Mouse (Mus musculus) intestine, embryonic 16.5 days (tissue): Measurements from ENCODE around the gene Etv1. TPM values are rescaled to one million over a fixed set of nuclear protein-coding genes. Genes with fewer than 3 reads are reported as not detected.
A peak's percentile ranks its signal among the peaks of the same experiment; 100 is the strongest.

ENCODE experiments used
- ATAC-seq: fragments of 200-750 bp; cut with Nextera tagmentation; 2 replicates; pipeline ENCODE4 v1.8.0; 2017; ENCODE audit warnings: moderate TSS enrichment, moderate library complexity
- H3K27ac ChIP-seq: fragments of 300-500 bp; sonication (generic); 2 replicates; pipeline ENCODE4 v1.5.1; 2014; ENCODE audit warnings: mild to moderate bottlenecking, low read length
- H3K27me3 ChIP-seq: fragments of 300-500 bp; sonication (generic); replicated peaks from 2 replicates; pipeline ENCODE4 v1.6.1; 2014; ENCODE audit warnings: low read length, control low read depth, mixed read lengths; ENCODE audit not compliant: control insufficient read depth, insufficient read depth
- H3K36me3 ChIP-seq: fragments of 300-500 bp; sonication (generic); 2 replicates; pipeline ENCODE4 v1.6.1; 2014; ENCODE audit warnings: low read length, control low read depth; ENCODE audit not compliant: control insufficient read depth, insufficient read depth
- H3K4me1 ChIP-seq: fragments of 300-500 bp; sonication (generic); 2 replicates; pipeline ENCODE4 v1.6.1; 2014; ENCODE audit warnings: low read length, control low read depth, mixed read lengths; ENCODE audit not compliant: control insufficient read depth, insufficient read depth
- H3K4me2 ChIP-seq: fragments of 300-500 bp; sonication (generic); 2 replicates; pipeline ENCODE4 v1.6.1; 2014; ENCODE audit warnings: low read depth, low read length, control low read depth
- H3K4me3 ChIP-seq: fragments of 300-500 bp; sonication (generic); 2 replicates; pipeline ENCODE4 v1.5.1; 2014; ENCODE audit warnings: mild to moderate bottlenecking, low read length
- H3K9ac ChIP-seq: fragments of 300-500 bp; sonication (generic); 2 replicates; pipeline ENCODE4 v1.6.1; 2014; ENCODE audit warnings: low read depth, low read length
- H3K9me3 ChIP-seq: fragments of 300-500 bp; sonication (generic); 2 replicates; pipeline ENCODE4 v1.6.1; 2016; ENCODE audit warnings: low read length, control low read depth; ENCODE audit not compliant: control insufficient read depth
- WGBS: fragments of 180-500 bp; shearing (Covaris S2); extraction: QIAGEN DNeasy Blood & Tissue Kit; methylation state at CpG from one replicate; pipeline ENCODE4 v1.1.7; 2014; 5-methylcytosine and 5-hydroxymethylcytosine counted together
- polyA plus RNA-seq: library from polyadenylated mRNA; unstranded; fragments of >200 nt; fragmentation: Nextera tagmentation; extraction: Ambion mirVana; gene quantifications from 2 replicates; pipeline ENCODE4 v1.2.1, GENCODE M21; 2015

Etv1 gene
- polyA plus RNA-seq, 1 experiment from 2014 or later: 31.6 TPM

DNA sequence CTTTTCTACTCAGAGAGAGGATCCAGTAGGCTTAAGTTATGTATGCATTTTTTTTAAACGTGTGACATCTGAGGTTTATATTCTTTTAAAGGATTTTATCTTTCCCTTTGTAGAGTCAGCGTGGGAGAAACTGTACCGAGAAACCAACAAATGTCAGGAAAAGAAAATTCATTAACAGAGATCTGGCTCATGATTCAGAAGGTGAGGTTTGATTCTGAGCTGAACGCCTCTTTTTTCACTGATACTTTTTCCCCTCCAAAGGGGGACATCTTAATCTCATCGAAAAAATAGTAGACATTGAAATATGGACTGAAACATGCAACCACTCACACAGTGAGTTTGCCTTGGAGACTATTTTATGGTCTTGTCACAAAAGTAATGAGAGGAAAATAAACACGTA is 2.5 kb downstream of the Etv1 start:
- Histone ChIP-seq H3K36me3 (no peaks in the 10 kb centered on the region), H3K27me3 (no peaks in the 10 kb centered on the region), H3K4me3 (peak overlapping the region; percentile 59), H3K27ac (no peak overlapping the region), H3K9me3 (no peaks in the 10 kb centered on the region), H3K9ac (no peak overlapping the region), H3K4me1 (no peaks in the 10 kb centered on the region), H3K4me2 (peak overlapping the region; percentile 97)
- WGBS: 26% methylated on average over 6 of the region's 6 CpGs
- no peak for ATAC-seq

DNA sequence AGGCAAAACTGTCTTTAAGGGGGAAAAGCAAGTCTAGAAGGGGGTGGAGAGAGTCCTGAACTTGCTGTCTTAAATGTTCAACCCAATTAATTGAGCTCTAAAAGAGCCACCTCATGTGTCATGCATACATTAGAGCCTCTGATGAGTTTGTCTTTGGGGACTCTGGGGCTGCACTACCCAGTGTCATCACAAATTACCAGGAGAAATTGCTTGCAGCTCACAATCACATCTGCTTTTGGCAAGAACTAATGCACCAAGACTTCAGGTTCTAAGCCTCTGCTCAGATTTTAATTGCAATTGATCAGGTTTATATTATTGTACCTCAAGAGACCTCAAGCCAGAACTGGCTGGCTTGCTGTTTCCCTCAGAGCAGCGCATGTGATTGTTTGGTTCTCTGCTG is 4.1 kb downstream of the Etv1 start:
- no peak overlapping the region for H3K27ac ChIP-seq
- peak overlapping the region; percentile 24; the same call in 1 of the 2 replicates for H3K9ac ChIP-seq
- no peak overlapping the region for H3K4me3 ChIP-seq
- H3K9me3 ChIP-seq: no peaks in the 10 kb centered on the region
- peak overlapping the region; percentile 28; the same call in 1 of the 2 replicates for H3K4me2 ChIP-seq
- ATAC-seq: no peak
- H3K27me3 ChIP-seq: no peaks in the 10 kb centered on the region
- H3K36me3 ChIP-seq: no peaks in the 10 kb centered on the region
- WGBS: 57% methylated on average over 1 of the region's 1 CpGs
- no peaks in the 10 kb centered on the region for H3K4me1 ChIP-seq

DNA sequence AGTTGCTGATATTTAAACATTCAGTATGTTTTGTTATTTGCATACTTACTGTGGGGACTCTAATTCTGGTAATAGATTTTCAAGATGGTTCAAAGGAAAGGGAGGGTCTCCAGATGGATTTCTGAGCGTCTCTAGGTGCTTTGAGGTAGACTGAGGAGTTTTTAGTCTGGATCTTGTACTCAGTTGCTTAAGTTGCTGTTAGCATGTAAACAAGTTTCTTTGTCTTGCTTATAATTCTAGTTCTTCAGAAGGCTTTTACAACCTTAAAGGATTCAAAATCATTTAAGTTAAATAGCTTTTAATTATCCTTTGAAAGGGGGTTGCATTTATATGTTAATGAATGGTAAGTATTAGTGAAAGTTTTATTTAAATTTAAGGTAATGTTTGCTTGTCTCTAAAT is 5.0 kb downstream of the Etv1 start:
- Histone ChIP-seq H3K36me3 (no peaks in the 10 kb centered on the region), H3K9me3 (no peaks in the 10 kb centered on the region), H3K4me1 (0 out of 2 replicates have a peak, but pooled peaks cover 3% of the 10 kb centered on the region), H3K9ac (no peak overlapping the region), H3K27me3 (no peaks in the 10 kb centered on the region), H3K4me2 (no peak overlapping the region), H3K4me3 (no peak overlapping the region), H3K27ac (no peak overlapping the region)
- no peak for ATAC-seq
- 31% methylated on average over 1 of the region's 1 CpGs for WGBS

DNA sequence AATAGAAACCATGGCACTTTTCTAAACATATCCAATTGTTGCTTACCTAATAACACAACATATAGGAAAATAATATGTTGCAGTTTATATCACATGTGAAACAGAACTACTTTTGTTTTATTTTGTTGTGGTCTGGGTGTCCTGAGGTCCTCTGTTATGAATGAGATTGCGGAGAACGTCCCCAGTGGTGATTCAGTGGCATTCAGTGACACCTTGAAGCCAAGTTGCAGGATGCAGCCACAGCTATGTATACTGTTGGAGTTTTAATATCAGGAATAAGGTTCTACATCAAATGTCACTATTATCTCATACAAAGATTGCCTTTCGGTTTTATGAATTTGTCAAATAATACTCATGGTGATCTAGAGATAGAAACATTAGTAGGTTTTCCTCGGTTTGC is 7.4 kb downstream of the Etv1 start:
- Histone ChIP-seq H3K9ac (no peak overlapping the region), H3K36me3 (no peaks in the 10 kb centered on the region), H3K27me3 (no peaks in the 10 kb centered on the region), H3K4me1 (0 out of 2 replicates have a peak, but pooled peaks cover 3% of the 10 kb centered on the region), H3K4me3 (no peak overlapping the region), H3K27ac (no peak overlapping the region), H3K9me3 (no peaks in the 10 kb centered on the region), H3K4me2 (no peak overlapping the region)
- 83% methylated on average over 4 of the region's 4 CpGs for WGBS
- no peak for ATAC-seq

DNA sequence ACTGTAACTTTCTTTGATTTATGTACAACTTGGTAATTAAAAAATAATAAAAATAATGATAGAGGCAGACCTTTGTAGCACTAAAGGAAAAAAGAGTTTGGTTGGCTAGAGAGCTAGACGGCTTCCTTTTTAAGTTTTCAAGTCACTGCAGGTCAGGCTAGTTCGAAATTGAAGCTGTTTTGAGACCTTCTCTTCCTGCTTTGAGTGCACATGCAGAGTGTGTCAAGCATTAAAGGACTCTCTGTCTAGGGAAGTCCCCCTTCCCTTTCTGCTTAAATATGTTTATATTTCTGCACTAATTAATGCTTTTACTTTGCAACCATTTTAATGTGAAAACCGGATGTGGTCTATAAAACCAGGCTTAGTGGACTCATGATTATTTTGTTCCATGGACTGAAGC is 8.5 kb downstream of the Etv1 start:
- Histone ChIP-seq H3K36me3 (no peaks in the 10 kb centered on the region), H3K9me3 (no peaks in the 10 kb centered on the region), H3K4me3 (no peak overlapping the region), H3K9ac (no peak overlapping the region), H3K4me1 (0 out of 2 replicates have a peak, but pooled peaks cover 3% of the 10 kb centered on the region), H3K4me2 (no peak overlapping the region), H3K27ac (no peak overlapping the region), H3K27me3 (no peaks in the 10 kb centered on the region)
- WGBS: 58% methylated on average over 3 of the region's 3 CpGs
- no peak for ATAC-seq

DNA sequence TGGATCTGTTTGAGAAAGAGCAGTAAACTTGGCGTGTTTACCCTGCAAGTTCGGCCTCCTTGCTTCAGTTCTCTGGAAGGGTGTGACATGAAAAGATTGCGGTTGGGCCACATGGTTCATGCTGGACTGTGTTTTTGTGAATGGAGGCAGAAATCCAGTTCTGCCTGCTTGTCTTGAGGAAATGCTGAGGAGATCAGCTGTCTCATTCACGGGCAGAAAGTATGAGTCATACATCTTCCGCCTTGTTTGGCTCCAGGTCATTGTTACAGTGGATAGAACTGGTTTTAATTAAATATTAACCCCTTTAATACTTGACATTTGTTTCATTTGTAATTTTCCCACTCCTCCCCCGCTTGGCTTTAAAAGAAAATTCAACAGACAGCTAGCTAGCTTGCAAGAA is 9.4 kb downstream of the Etv1 start:
- peak overlapping the region; percentile 33 for H3K4me2 ChIP-seq
- 16% methylated on average over 6 of the region's 6 CpGs for WGBS
- no peaks in the 10 kb centered on the region for H3K27me3 ChIP-seq
- no peak overlapping the region for H3K9ac ChIP-seq
- no peak overlapping the region for H3K4me3 ChIP-seq
- H3K27ac ChIP-seq: no peak overlapping the region
- no peaks in the 10 kb centered on the region for H3K9me3 ChIP-seq
- ATAC-seq: peak; percentile 95
- 0 out of 2 replicates have a peak, but pooled peaks cover 3% of the 10 kb centered on the region for H3K4me1 ChIP-seq
- H3K36me3 ChIP-seq: no peaks in the 10 kb centered on the region

DNA sequence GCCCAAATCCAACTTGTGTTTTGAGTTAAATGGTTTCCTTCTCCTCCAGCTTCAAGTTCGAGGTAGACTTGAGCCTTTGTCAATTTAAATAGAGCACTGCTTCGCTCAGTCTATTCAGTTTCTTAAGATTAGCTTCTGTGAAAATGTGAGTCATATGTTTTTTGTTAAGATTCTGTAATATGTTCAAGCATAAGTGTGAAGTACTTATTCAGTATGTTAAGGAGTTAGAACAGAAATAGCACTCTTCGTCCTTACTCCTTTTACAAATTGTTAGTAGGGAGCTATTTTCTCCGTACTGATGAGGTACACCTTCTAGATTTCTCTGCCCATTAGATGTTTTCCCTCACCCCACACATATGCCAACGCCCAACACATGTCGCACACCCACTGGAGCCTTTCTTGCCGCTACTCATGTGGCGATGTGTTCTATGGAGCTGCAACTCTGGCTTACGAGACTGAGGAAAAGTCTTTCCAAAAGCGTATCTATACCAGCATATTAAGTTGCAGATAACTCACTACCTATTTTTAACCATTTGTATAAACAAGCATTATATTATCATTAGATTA is 10.7 kb downstream of the Etv1 start:
- Histone ChIP-seq H3K4me2 (no peak overlapping the region), H3K9me3 (no peaks in the 10 kb centered on the region), H3K4me1 (0 out of 2 replicates have a peak, but pooled peaks cover 3% of the 10 kb centered on the region), H3K36me3 (no peaks in the 10 kb centered on the region), H3K27ac (no peak overlapping the region), H3K4me3 (no peak overlapping the region), H3K9ac (no peak overlapping the region), H3K27me3 (no peaks in the 10 kb centered on the region)
- no peak for ATAC-seq
- 96% methylated on average over 10 of the region's 10 CpGs for WGBS

DNA sequence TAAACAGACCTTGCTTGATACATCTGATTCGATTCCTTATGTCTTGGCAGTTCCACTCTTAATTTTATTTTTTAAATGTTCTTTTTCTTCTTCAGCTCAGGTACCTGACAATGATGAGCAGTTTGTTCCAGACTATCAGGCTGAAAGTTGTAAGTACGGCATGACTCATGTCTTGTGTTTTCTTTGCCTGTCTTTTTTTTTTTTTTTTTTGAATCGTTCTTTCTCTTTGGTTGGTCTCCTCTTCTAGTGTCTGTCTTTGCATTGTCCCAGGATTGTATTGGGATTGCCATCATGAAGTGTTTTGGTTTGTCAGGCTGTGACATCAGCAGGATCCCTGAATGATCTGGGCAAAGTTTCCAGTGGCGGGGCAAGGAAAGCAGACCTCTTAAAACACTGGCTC is 13.9 kb downstream of the Etv1 start:
- Histone ChIP-seq H3K27me3 (no peaks in the 10 kb centered on the region), H3K4me3 (no peak overlapping the region), H3K4me1 (0 out of 2 replicates have a peak, but pooled peaks cover 3% of the 10 kb centered on the region), H3K9ac (no peak overlapping the region), H3K4me2 (no peak overlapping the region), H3K36me3 (no peaks in the 10 kb centered on the region), H3K27ac (no peak overlapping the region), H3K9me3 (no peaks in the 10 kb centered on the region)
- 62% methylated on average over 4 of the region's 4 CpGs for WGBS
- no peak for ATAC-seq

DNA sequence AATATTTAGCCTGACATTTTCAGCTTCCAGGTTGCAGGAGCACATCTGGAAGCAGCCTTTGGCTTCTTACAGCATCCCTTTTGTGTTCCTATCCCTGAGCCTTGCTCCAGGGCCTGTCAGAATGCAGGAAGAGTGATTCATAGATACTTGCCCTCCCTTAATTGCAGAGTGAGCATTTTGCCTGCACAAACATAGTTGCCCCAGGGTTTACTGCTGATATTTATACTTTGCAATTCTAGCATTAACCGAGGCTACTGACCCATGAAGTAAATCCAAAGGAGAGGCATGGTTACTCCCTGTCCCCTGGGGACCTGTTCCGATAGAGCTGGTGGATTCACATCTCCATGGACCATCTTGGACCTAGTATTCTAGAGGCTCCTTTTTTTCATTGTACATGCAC is 14.5 kb downstream of the Etv1 start:
- WGBS: 58% methylated on average over 2 of the region's 2 CpGs
- no peaks in the 10 kb centered on the region for H3K36me3 ChIP-seq
- H3K27ac ChIP-seq: no peak overlapping the region
- H3K4me3 ChIP-seq: no peak overlapping the region
- no peak for ATAC-seq
- no peak overlapping the region for H3K4me2 ChIP-seq
- H3K9me3 ChIP-seq: no peaks in the 10 kb centered on the region
- H3K4me1 ChIP-seq: 0 out of 2 replicates have a peak, but pooled peaks cover 3% of the 10 kb centered on the region
- H3K9ac ChIP-seq: no peak overlapping the region
- H3K27me3 ChIP-seq: no peaks in the 10 kb centered on the region

DNA sequence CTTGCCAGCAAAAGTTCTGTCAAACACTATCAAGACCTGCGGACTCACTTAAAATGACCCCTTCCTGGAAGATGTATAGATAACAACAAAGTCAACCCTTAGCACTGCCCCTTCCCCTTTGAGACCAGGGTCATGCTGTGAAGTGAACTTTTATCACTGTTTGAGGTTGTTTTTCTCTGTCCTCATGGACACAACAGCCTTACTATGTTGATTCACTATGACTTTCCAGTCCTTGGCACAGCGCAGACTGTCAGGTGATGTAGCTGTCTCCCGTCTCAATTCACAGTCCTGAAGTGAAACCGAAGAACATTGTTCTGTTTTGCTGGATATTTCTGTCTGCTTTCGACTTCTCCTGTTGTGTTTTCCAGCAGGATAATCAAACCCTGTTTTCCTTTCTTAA is 27.9 kb downstream of the Etv1 start:
- H3K4me3 ChIP-seq: no peak overlapping the region
- WGBS: 69% methylated on average over 5 of the region's 5 CpGs

More for the DNA sequence above, 27.9 kb downstream of the Etv1 start:
- no peak overlapping the region for H3K9ac ChIP-seq
- H3K4me2 ChIP-seq: no peak overlapping the region
- no peak overlapping the region for H3K27ac ChIP-seq
- ATAC-seq: no peak
- H3K4me1 ChIP-seq: no peaks in the 10 kb centered on the region; the same call in 1 of the 2 replicates
- H3K9me3 ChIP-seq: no peaks in the 10 kb centered on the region
- H3K36me3 ChIP-seq: no peaks in the 10 kb centered on the region
- H3K27me3 ChIP-seq: no peaks in the 10 kb centered on the region
